Comparison of ENCODE assay signal across 20 mouse cellular contexts in genomic region chr2:158507046-158507445, GRCm38 (mm10). TPM values are rescaled to one million over a fixed set of nuclear protein-coding genes. Genes with fewer than 3 reads are reported as not detected.
A peak's percentile ranks its signal among the peaks of the same experiment; 100 is the strongest.
DNase-seq lines count a peak whose midpoint lies in the region.
"Had no signal": no experiment of that assay in that cellular context is flagged by ENCODE, and none has a peak within 500 bp of the region (broad histone marks: within the 10 kb centered on the region; RNA-seq: fewer than 3 reads in every experiment).

No protein-coding gene starts in this region.

- DNase-seq in heart, adult 11 months = peak; percentile 64
- DNase-seq in heart, postnatal 14 days = no peak
- DNase-seq in testis, postnatal 10 days (ENCODE audit: low spot score) = peak; percentile 26
- no peak for DNase-seq in testis, postnatal 14 days (ENCODE audit: low spot score)
- DNase-seq: adrenal gland, adult 2 months; adrenal gland, adult 8-10 months; adrenal gland, postnatal 10 days; adrenal gland, postnatal 14 days; adrenal gland, postnatal 25 days; adrenal gland, postnatal 36 days; B cell, adult 2 months; cerebellum, adult 11 months; cerebellum, adult 11-12 months; cerebellum, adult 18-20 months had no signal

- intact Hi-C loops in heart, postnatal 14 days (cut with DNase I) = no loop called here

RNA-seq across cellular contexts. Expression of gene Adig, which starts 4.6 kb away (rescaled TPM):
- 1 to 10 TPM; 1.1 to 4.8 TPM for total RNA-seq in heart, postnatal 14 days (2021)
- total RNA-seq: CH12.LX, ES-E14, G1E, MEL had no signal

RNA-seq across cellular contexts. Expression of gene Arhgap40, which starts 5.5 kb away (rescaled TPM):
- under 1 TPM in 1 of 2 experiments, not detected in 1; 0.14 TPM for total RNA-seq in heart, postnatal 14 days (2021)
- total RNA-seq: adrenal gland, adult 18-20 months; adrenal gland, adult 2 months; adrenal gland, adult 8-10 months; adrenal gland, postnatal 10 days; adrenal gland, postnatal 14 days; adrenal gland, postnatal 25 days; adrenal gland, postnatal 36 days; adrenal gland, postnatal 4 days; CH12.LX; G1E; MEL had no signal

Comparison
In these comparisons a context has a peak if more than half of its experiments do, and no peak if none do; other contexts are left out.
1. DNase-seq: peak in heart, adult 11 months (single experiment) and testis, postnatal 10 days (single experiment); none in heart, postnatal 14 days (0 of 2) and testis, postnatal 14 days (single experiment).